Mouse (Mus musculus): ENCODE measurements around the gene Hist1h2bk. TPM values are rescaled to one million over a fixed set of nuclear protein-coding genes. Genes with fewer than 3 reads are reported as not detected.

The Hist1h2bk gene
- total and polyA plus RNA-seq, 3 experiments: 5.7 to 2,495 TPM; not detected in 1

DNA sequence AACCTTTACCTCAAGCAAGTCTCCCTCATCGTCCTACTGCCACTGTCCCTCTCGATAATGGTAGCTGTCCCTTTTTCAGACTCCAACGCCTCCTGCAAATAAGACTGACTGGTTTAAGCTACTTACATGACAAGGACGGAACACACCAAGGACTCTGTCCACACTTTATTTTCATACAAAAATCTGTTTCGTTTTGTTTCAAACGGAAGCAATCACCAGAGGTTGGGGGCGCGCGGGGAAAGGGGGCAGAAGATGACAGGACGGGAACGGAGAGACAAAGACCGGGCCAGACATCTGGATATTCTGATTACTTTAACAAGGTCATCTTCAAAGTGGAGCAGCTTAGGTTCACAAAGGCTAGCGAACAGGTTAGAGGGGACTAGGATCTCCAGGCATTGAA, 22.0 kb upstream of the Hist1h2bk start:
- no peaks in the 10 kb centered on the region for H3K79me2 ChIP-seq (ENCODE audit: control insufficient read depth, insufficient read depth, low read length, poor library complexity)
- peaks cover 0 to 4% of the 10 kb centered on the region in 2 experiments; a peak in 1 of 4 replicates for H3K36me3 ChIP-seq (ENCODE audit: control insufficient read depth in 1 of 2, insufficient read depth in 2 of 2, low read length in 2 of 2)
- peaks cover 2 to 8% of the 10 kb centered on the region in 2 experiments; a peak in 3 of 4 replicates for H3K27me3 ChIP-seq (ENCODE audit: control insufficient read depth in 1 of 2, insufficient read depth in 2 of 2, low read length in 2 of 2)
- TF ChIP-seq JUND (IDR thresholded peaks at IDR 0.05; ENCODE audit: low read depth, low read length): no peak
- H3K9ac ChIP-seq (ENCODE audit: control insufficient read depth, low read depth, low read length, poor library complexity, severe bottlenecking): no peak overlapping the region
- H3K9me3 ChIP-seq (replicated peaks; ENCODE audit: insufficient read depth, low read length): no peaks in the 10 kb centered on the region
- no peak overlapping the region for H3K4me3 ChIP-seq (ENCODE audit: control insufficient read depth in 1 of 2, insufficient read depth in 1 of 2, low read depth in 2 of 2, low read length in 2 of 2)
- DNase-seq (ENCODE audit: low read depth, low spot score): no peak
- H3K4me1 ChIP-seq (ENCODE audit: control insufficient read depth in 1 of 2, insufficient read depth in 2 of 2, low read length in 2 of 2): no peaks in the 10 kb centered on the region
- H3K27ac ChIP-seq (ENCODE audit: control insufficient read depth, low read depth, low read length): no peak overlapping the region

DNA sequence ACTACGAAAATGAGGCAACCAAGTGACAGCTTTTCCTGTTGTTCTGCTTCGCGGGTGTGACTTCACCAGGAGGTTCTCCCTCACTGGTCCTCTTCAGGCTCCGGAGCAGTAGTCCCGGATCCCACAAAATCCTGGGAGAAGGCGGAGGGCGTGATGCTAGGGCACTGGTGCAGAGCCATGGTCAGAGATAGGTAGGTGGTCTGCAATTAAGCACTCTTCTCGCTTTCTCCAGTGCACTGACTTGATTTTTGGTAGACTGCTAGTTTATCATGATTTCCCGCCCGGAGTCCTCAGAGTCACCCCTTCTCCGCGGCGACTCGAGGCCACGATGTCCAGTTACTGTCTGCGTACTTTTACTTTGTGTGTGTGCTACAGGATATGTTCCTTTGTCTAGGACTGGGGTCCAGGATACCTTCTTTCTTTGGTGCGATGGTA, 21.2 kb upstream of the Hist1h2bk start:
- peaks cover 0 to 4% of the 10 kb centered on the region in 2 experiments; a peak in 1 of 4 replicates for H3K36me3 ChIP-seq (ENCODE audit: control insufficient read depth in 1 of 2, insufficient read depth in 2 of 2, low read length in 2 of 2)
- peaks cover 2 to 3% of the 10 kb centered on the region in 2 experiments; a peak in 3 of 4 replicates for H3K27me3 ChIP-seq (ENCODE audit: control insufficient read depth in 1 of 2, insufficient read depth in 2 of 2, low read length in 2 of 2)
- H3K4me3 ChIP-seq (ENCODE audit: control insufficient read depth in 1 of 2, insufficient read depth in 1 of 2, low read depth in 2 of 2, low read length in 2 of 2): no peak overlapping the region
- H3K79me2 ChIP-seq (ENCODE audit: control insufficient read depth, insufficient read depth, low read length, poor library complexity): no peaks in the 10 kb centered on the region
- H3K4me1 ChIP-seq (ENCODE audit: control insufficient read depth in 1 of 2, insufficient read depth in 2 of 2, low read length in 2 of 2): no peaks in the 10 kb centered on the region
- H3K9me3 ChIP-seq (replicated peaks; ENCODE audit: insufficient read depth, low read length): no peaks in the 10 kb centered on the region
- no peak overlapping the region for H3K27ac ChIP-seq (ENCODE audit: control insufficient read depth, low read depth, low read length)
- TF ChIP-seq KAT2A (conservative IDR thresholded peaks at IDR 0.05; ENCODE audit: low read depth, low read length) (no peak), USF1 (IDR thresholded peaks at IDR 0.05; ENCODE audit: low read depth, low read length) (no peak)
- no peak for DNase-seq (ENCODE audit: low read depth, low spot score)
- H3K9ac ChIP-seq (ENCODE audit: control insufficient read depth, low read depth, low read length, poor library complexity, severe bottlenecking): no peak overlapping the region

DNA sequence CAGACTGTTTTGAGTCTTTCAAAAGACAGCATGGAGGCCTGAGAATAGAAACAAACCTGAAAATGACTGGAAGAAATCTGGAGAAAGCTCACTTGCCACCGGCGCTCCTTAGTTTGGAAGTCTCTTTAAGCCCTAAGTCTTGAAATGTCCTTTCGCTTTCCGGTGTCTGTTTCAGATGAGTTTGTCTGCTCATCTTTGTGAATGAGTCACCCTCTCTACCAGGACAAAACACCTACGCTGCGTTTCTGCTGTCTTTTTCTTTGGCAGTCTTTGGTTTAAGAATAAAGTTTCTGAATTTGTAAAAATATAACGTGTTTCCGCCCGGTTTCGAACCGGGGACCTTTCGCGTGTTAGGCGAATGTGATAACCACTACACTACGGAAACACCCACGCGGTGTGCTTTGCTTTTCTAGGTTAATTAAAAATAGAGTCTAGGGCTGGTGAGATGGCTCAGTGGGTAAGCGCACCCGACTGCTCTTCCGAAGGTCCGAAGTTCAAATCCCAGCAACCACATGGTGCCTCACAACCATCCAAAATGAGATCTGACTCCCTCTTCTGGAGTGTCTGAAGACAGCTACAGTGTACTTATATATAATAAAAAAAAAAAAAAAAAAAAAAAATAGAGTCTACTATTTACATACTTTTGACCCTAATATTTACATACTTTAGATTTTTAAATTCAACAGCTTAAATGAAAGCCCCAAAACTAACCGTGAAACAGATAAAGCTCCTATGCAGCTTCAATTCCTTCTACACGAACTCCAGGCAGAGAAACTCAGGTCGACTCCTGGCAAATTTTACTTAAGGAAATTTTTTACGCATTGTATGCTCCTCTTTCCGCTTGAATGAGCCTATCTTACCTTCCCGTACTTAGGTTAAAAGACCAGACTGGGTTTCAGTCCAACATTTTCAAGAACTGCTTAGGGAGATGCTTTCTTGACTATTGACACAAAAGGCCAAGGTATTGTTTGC, 19.9 kb upstream of the Hist1h2bk start:
- Histone ChIP-seq H3K79me2 (ENCODE audit: control insufficient read depth, insufficient read depth, low read length, poor library complexity) (no peaks in the 10 kb centered on the region), H3K4me3 (ENCODE audit: control insufficient read depth in 1 of 2, insufficient read depth in 1 of 2, low read depth in 2 of 2, low read length in 2 of 2) (peak overlapping the region; percentile 6 to 43; a peak in 3 of 4 replicates), H3K9ac (ENCODE audit: control insufficient read depth, low read depth, low read length, poor library complexity, severe bottlenecking) (peak overlapping the region; percentile 49), H3K9me3 (replicated peaks; ENCODE audit: insufficient read depth, low read length) (no peaks in the 10 kb centered on the region), H3K4me1 (ENCODE audit: control insufficient read depth in 1 of 2, insufficient read depth in 2 of 2, low read length in 2 of 2) (no peaks in the 10 kb centered on the region), H3K27ac (ENCODE audit: control insufficient read depth, low read depth, low read length) (no peak overlapping the region), H3K27me3 (ENCODE audit: control insufficient read depth in 1 of 2, insufficient read depth in 2 of 2, low read length in 2 of 2) (no peaks in the 10 kb centered on the region; a peak in 2 of 4 replicates), H3K36me3 (ENCODE audit: control insufficient read depth in 1 of 2, insufficient read depth in 2 of 2, low read length in 2 of 2) (peaks cover 0 to 4% of the 10 kb centered on the region in 2 experiments; a peak in 1 of 4 replicates)
- peak; percentile 92 for DNase-seq (ENCODE audit: low read depth, low spot score)
- TF ChIP-seq MAFK (IDR thresholded peaks at IDR 0.05; ENCODE audit: borderline replicate concordance, low read depth, low read length) (peak; percentile 96), ZNF384 (IDR thresholded peaks at IDR 0.05; ENCODE audit: low read depth, low read length) (peak; percentile 93), ZMIZ1 (IDR thresholded peaks at IDR 0.05; ENCODE audit: low read depth, low read length) (no peak), TBP (IDR thresholded peaks at IDR 0.05; ENCODE audit: low read depth, low read length) (peak; percentile 99), ELF1 (IDR thresholded peaks at IDR 0.05; ENCODE audit: low read depth, low read length) (peak; percentile 50; the same call in 1 of the 2 replicates), MYC (IDR thresholded peaks at IDR 0.05; ENCODE audit: low read depth, low read length) (peak; percentile 74), POLR2A (IDR thresholded peaks at IDR 0.05; ENCODE audit: control insufficient read depth in 1 of 2, insufficient read depth in 1 of 2, low read depth in 1 of 2, low read length in 2 of 2, poor library complexity in 1 of 2) (no peak), CHD1 (IDR thresholded peaks at IDR 0.05; ENCODE audit: low read depth, low read length) (no peak), GATA1 (IDR thresholded peaks at IDR 0.05; ENCODE audit: low read depth, low read length) (peak; percentile 21; the same call in 1 of the 2 replicates), CTCF (IDR thresholded peaks at IDR 0.05 in 2 of 3, conservative IDR thresholded peaks at IDR 0.05 in 1 of 3; ENCODE audit: control insufficient read depth in 1 of 3, insufficient read depth in 1 of 3, low read depth in 2 of 3, low read length in 3 of 3, poor library complexity in 1 of 3, severe bottlenecking in 1 of 3) (no peak), USF2 (IDR thresholded peaks at IDR 0.05; ENCODE audit: borderline replicate concordance in 1 of 2, insufficient read depth in 1 of 2, low read depth in 1 of 2, low read length in 2 of 2) (no peak), SIN3A (IDR thresholded peaks at IDR 0.05; ENCODE audit: low read length) (no peak)

All from MEL (cell line).